Mouse (Mus musculus) midbrain, embryonic 12.5 days (tissue): Measurements from ENCODE around the gene Tmem8b. TPM values are rescaled to one million over a fixed set of nuclear protein-coding genes. Genes with fewer than 3 reads are reported as not detected.
A peak's percentile ranks its signal among the peaks of the same experiment; 100 is the strongest.

Experiments used
- ATAC-seq: fragments of 200-750 bp; cut with Nextera tagmentation; 2 replicates; pipeline ENCODE4 v1.8.0; 2017; ENCODE audit warnings: low read depth, moderate TSS enrichment, moderate library complexity; ENCODE audit not compliant: low FRiP score
- H3K27ac ChIP-seq: fragments of 300-500 bp; sonication (generic); replicated peaks from 2 replicates; pipeline ENCODE4 v1.5.1; 2016; ENCODE audit warnings: mild to moderate bottlenecking
- H3K27me3 ChIP-seq: fragments of 300-500 bp; sonication (generic); 2 replicates; pipeline ENCODE4 v1.6.1; 2016; ENCODE audit warnings: mild to moderate bottlenecking
- H3K36me3 ChIP-seq: fragments of 300-500 bp; sonication (generic); 2 replicates; pipeline ENCODE4 v1.6.1; 2016
- H3K4me1 ChIP-seq: fragments of 300-500 bp; sonication (generic); 2 replicates; pipeline ENCODE4 v1.6.1; 2016
- H3K4me2 ChIP-seq: fragments of 300-500 bp; sonication (generic); replicated peaks from 2 replicates; pipeline ENCODE4 v1.6.1; 2016; ENCODE audit warnings: mild to moderate bottlenecking, moderate library complexity
- H3K4me3 ChIP-seq: fragments of 300-500 bp; sonication (generic); 2 replicates; pipeline ENCODE4 v1.5.1; 2016; ENCODE audit warnings: mild to moderate bottlenecking
- H3K9ac ChIP-seq: fragments of 300-500 bp; sonication (generic); replicated peaks from 2 replicates; pipeline ENCODE4 v1.6.1; 2016; ENCODE audit warnings: mild to moderate bottlenecking, moderate library complexity
- H3K9me3 ChIP-seq: fragments of 300-500 bp; sonication (generic); 2 replicates; pipeline ENCODE4 v1.6.1; 2016; ENCODE audit warnings: mild to moderate bottlenecking
- WGBS: fragments of 180-500 bp; shearing (Covaris S2); methylation state at CpG from one replicate; pipeline ENCODE4 v1.1.7; 2016; 5-methylcytosine and 5-hydroxymethylcytosine counted together
- polyA plus RNA-seq: library from polyadenylated mRNA; unstranded; fragments of >200 nt; fragmentation: Nextera tagmentation; extraction: Ambion mirVana; gene quantifications from 2 replicates; pipeline ENCODE4 v1.2.1, GENCODE M21; 2016

Tmem8b gene
- polyA plus RNA-seq, 1 experiment from 2014 or later, result 11.9 TPM

- Histone ChIP-seq H3K27me3 (peaks cover 32% of the 10 kb centered on the region), H3K4me3 (peak overlapping the region; percentile 79), H3K9me3 (no peaks in the 10 kb centered on the region), H3K36me3 (peaks cover 5% of the 10 kb centered on the region), H3K27ac (peak overlapping the region; percentile 70), H3K9ac (peak overlapping the region; percentile 88), H3K4me1 (peaks cover 39% of the 10 kb centered on the region), H3K4me2 (peak overlapping the region; percentile 72)
- ATAC-seq, result peak; percentile 79
- under 1% methylated on average over 25 of the region's 25 CpGs for WGBS
Measured at GRCm38 (mm10) chr4:43669428-43669794, 640 bp downstream of the Tmem8b start.

- H3K4me3 ChIP-seq, result no peak overlapping the region
- peaks cover 13% of the 10 kb centered on the region for H3K27me3 ChIP-seq
- 2% methylated on average over 2 of the region's 2 CpGs for WGBS
- H3K9ac ChIP-seq, result no peak overlapping the region
- H3K9me3 ChIP-seq, result no peaks in the 10 kb centered on the region
- H3K4me1 ChIP-seq, result peaks cover 39% of the 10 kb centered on the region
- H3K4me2 ChIP-seq, result peak overlapping the region; percentile 31
- no peak overlapping the region for H3K27ac ChIP-seq
- ATAC-seq, result peak; percentile 24
- H3K36me3 ChIP-seq, result peaks cover 30% of the 10 kb centered on the region
Measured at GRCm38 (mm10) chr4:43672070-43672469, 3.3 kb downstream of the Tmem8b start.

- H3K4me1 ChIP-seq, result peaks cover 35% of the 10 kb centered on the region
- H3K4me2 ChIP-seq, result no peak overlapping the region
- H3K9ac ChIP-seq, result no peak overlapping the region
- no peaks in the 10 kb centered on the region for H3K27me3 ChIP-seq
- H3K9me3 ChIP-seq, result no peaks in the 10 kb centered on the region
- peaks cover 46% of the 10 kb centered on the region for H3K36me3 ChIP-seq
- no peak for ATAC-seq
- WGBS, result 80% methylated on average over 8 of the region's 8 CpGs
- H3K4me3 ChIP-seq, result no peak overlapping the region
- no peak overlapping the region for H3K27ac ChIP-seq
Measured at GRCm38 (mm10) chr4:43673703-43674102, 4.9 kb downstream of the Tmem8b start.

- Histone ChIP-seq H3K36me3 (peaks cover 59% of the 10 kb centered on the region), H3K4me1 (peaks cover 28% of the 10 kb centered on the region), H3K9me3 (no peaks in the 10 kb centered on the region), H3K4me3 (no peak overlapping the region), H3K9ac (no peak overlapping the region), H3K4me2 (no peak overlapping the region), H3K27ac (no peak overlapping the region), H3K27me3 (no peaks in the 10 kb centered on the region)
- WGBS, result 81% methylated on average over 5 of the region's 5 CpGs
- no peak for ATAC-seq
Measured at GRCm38 (mm10) chr4:43674974-43675373, 6.2 kb downstream of the Tmem8b start.

GRCm38 (mm10) chr4:43675608-43676007 lies 6.8 kb downstream of the Tmem8b start:
- Histone ChIP-seq H3K4me2 (no peak overlapping the region), H3K27me3 (no peaks in the 10 kb centered on the region), H3K9me3 (no peaks in the 10 kb centered on the region), H3K9ac (no peak overlapping the region), H3K4me1 (peaks cover 23% of the 10 kb centered on the region), H3K4me3 (no peak overlapping the region), H3K36me3 (peaks cover 66% of the 10 kb centered on the region), H3K27ac (no peak overlapping the region)
- ATAC-seq, result no peak
- 82% methylated on average over 4 of the region's 4 CpGs for WGBS

- Histone ChIP-seq H3K36me3 (peaks cover 89% of the 10 kb centered on the region), H3K9ac (no peak overlapping the region), H3K4me3 (no peak overlapping the region), H3K9me3 (no peaks in the 10 kb centered on the region), H3K27me3 (no peaks in the 10 kb centered on the region), H3K27ac (no peak overlapping the region), H3K4me1 (no peaks in the 10 kb centered on the region), H3K4me2 (no peak overlapping the region)
- ATAC-seq, result no peak
- 84% methylated on average over 6 of the region's 6 CpGs for WGBS
Measured at GRCm38 (mm10) chr4:43678541-43678940, 9.8 kb downstream of the Tmem8b start.

GRCm38 (mm10) chr4:43679416-43680043 lies 10.8 kb downstream of the Tmem8b start:
- Histone ChIP-seq H3K4me2 (no peak overlapping the region), H3K4me1 (no peaks in the 10 kb centered on the region), H3K36me3 (peaks cover 90% of the 10 kb centered on the region), H3K4me3 (no peak overlapping the region), H3K27ac (no peak overlapping the region), H3K9me3 (no peaks in the 10 kb centered on the region), H3K27me3 (no peaks in the 10 kb centered on the region), H3K9ac (no peak overlapping the region)
- 86% methylated on average over 7 of the region's 7 CpGs for WGBS
- ATAC-seq, result no peak

- no peak overlapping the region for H3K9ac ChIP-seq
- H3K27ac ChIP-seq, result no peak overlapping the region
- no peak overlapping the region for H3K4me2 ChIP-seq
- H3K4me1 ChIP-seq, result no peaks in the 10 kb centered on the region
- H3K27me3 ChIP-seq, result no peaks in the 10 kb centered on the region
- WGBS, result 93% methylated on average over 17 of the region's 17 CpGs
- H3K36me3 ChIP-seq, result peaks cover 52% of the 10 kb centered on the region
- H3K9me3 ChIP-seq, result no peaks in the 10 kb centered on the region
- no peak for ATAC-seq
- H3K4me3 ChIP-seq, result no peak overlapping the region
Measured at GRCm38 (mm10) chr4:43690021-43690420, 21.2 kb downstream of the Tmem8b start.

- H3K9ac ChIP-seq, result no peak overlapping the region
- WGBS, result 83% methylated on average over 5 of the region's 5 CpGs
- H3K4me3 ChIP-seq, result no peak overlapping the region
- no peaks in the 10 kb centered on the region for H3K9me3 ChIP-seq
- no peaks in the 10 kb centered on the region for H3K4me1 ChIP-seq
- H3K36me3 ChIP-seq, result peaks cover 41% of the 10 kb centered on the region
- H3K27me3 ChIP-seq, result no peaks in the 10 kb centered on the region
- no peak overlapping the region for H3K4me2 ChIP-seq
- ATAC-seq, result no peak
- no peak overlapping the region for H3K27ac ChIP-seq
Measured at GRCm38 (mm10) chr4:43691026-43691425, 22.3 kb downstream of the Tmem8b start.

- WGBS, result 79% methylated on average over 5 of the region's 5 CpGs
- no peak overlapping the region for H3K4me3 ChIP-seq
- peaks cover 22% of the 10 kb centered on the region for H3K36me3 ChIP-seq
- no peak overlapping the region for H3K9ac ChIP-seq
- no peaks in the 10 kb centered on the region for H3K4me1 ChIP-seq
- ATAC-seq, result no peak
- H3K9me3 ChIP-seq, result no peaks in the 10 kb centered on the region
- no peak overlapping the region for H3K27ac ChIP-seq
- no peak overlapping the region for H3K4me2 ChIP-seq
- H3K27me3 ChIP-seq, result no peaks in the 10 kb centered on the region
Measured at GRCm38 (mm10) chr4:43693806-43694241, 25.1 kb downstream of the Tmem8b start.

- no peaks in the 10 kb centered on the region for H3K9me3 ChIP-seq
- 87% methylated on average over 1 of the region's 1 CpGs for WGBS
- H3K4me1 ChIP-seq, result no peaks in the 10 kb centered on the region
- H3K9ac ChIP-seq, result no peak overlapping the region
- H3K4me2 ChIP-seq, result no peak overlapping the region
- no peak for ATAC-seq
- H3K27me3 ChIP-seq, result no peaks in the 10 kb centered on the region
- peaks cover 14% of the 10 kb centered on the region for H3K36me3 ChIP-seq
- H3K27ac ChIP-seq, result no peak overlapping the region
- H3K4me3 ChIP-seq, result no peak overlapping the region
Measured at GRCm38 (mm10) chr4:43694439-43695248, 25.9 kb downstream of the Tmem8b start.

- Histone ChIP-seq H3K9ac (no peak overlapping the region), H3K4me3 (no peak overlapping the region), H3K27me3 (no peaks in the 10 kb centered on the region), H3K9me3 (no peaks in the 10 kb centered on the region), H3K4me1 (no peaks in the 10 kb centered on the region), H3K4me2 (no peak overlapping the region), H3K27ac (no peak overlapping the region), H3K36me3 (peaks cover 8% of the 10 kb centered on the region)
- ATAC-seq, result no peak
- 37% methylated on average over 9 of the region's 9 CpGs for WGBS
Measured at GRCm38 (mm10) chr4:43695249-43695671, 26.5 kb downstream of the Tmem8b start.
